Mouse (Mus musculus) MEL (cell line): Measurements from ENCODE around the gene Myt1l.

Source experiments
- CHD1 ChIP-seq: IDR thresholded peaks from 2 replicates; pipeline ENCODE4 v1.6.1; 2012; ENCODE audit warnings: low read depth, mild to moderate bottlenecking, inconsistent platforms, low read length, improper control_type of control experiment
- CTCF ChIP-seq, 3 experiments: IDR thresholded peaks in 2 of 3; conservative IDR thresholded peaks in 1 of 3; 2 replicates each; pipeline ENCODE4 v1.5.1; 2011 to 2012; ENCODE audit warnings: low read length in 3 of 3, low read depth in 2 of 3, mild to moderate bottlenecking in 2 of 3, improper control_type of control experiment in 1 of 3, inconsistent platforms in 1 of 3, mixed read lengths in 1 of 3, moderate library complexity in 1 of 3; ENCODE audit not compliant: control insufficient read depth in 1 of 3, insufficient read depth in 1 of 3, poor library complexity in 1 of 3, severe bottlenecking in 1 of 3
- MAX ChIP-seq: IDR thresholded peaks from 2 replicates; pipeline ENCODE4 v1.6.1; 2011; ENCODE audit warnings: low read length, improper control_type of control experiment
- MXI1 ChIP-seq: IDR thresholded peaks from 2 replicates; pipeline ENCODE4 v1.6.1; 2011; ENCODE audit warnings: mild to moderate bottlenecking, low read depth, low read length, improper control_type of control experiment
- POLR2A ChIP-seq, 2 experiments: IDR thresholded peaks; 2 replicates each; pipeline ENCODE4 v1.6.1; 2011 to 2012; ENCODE audit warnings: low read length in 2 of 2, mild to moderate bottlenecking in 2 of 2, control low read depth in 1 of 2, improper control_type of control experiment in 1 of 2, low read depth in 1 of 2, moderate library complexity in 1 of 2; ENCODE audit not compliant: control insufficient read depth in 1 of 2, insufficient read depth in 1 of 2, poor library complexity in 1 of 2
- ZMIZ1 ChIP-seq: IDR thresholded peaks from 2 replicates; pipeline ENCODE4 v1.6.1; 2012; ENCODE audit warnings: low read depth, mild to moderate bottlenecking, inconsistent platforms, low read length, improper control_type of control experiment, moderate library complexity
- ZNF384 ChIP-seq: IDR thresholded peaks from 2 replicates; pipeline ENCODE4 v1.6.1; 2012; ENCODE audit warnings: low read depth, mild to moderate bottlenecking, inconsistent platforms, low read length, improper control_type of control experiment

- TF ChIP-seq CHD1 (no peak), CTCF (IDR thresholded peaks at IDR 0.05 in 2 of 3, conservative IDR thresholded peaks at IDR 0.05 in 1 of 3; ENCODE audit: control insufficient read depth in 1 of 3, insufficient read depth in 1 of 3, low read depth in 2 of 3, low read length in 3 of 3, poor library complexity in 1 of 3, severe bottlenecking in 1 of 3) (no peak), POLR2A (IDR thresholded peaks at IDR 0.05; ENCODE audit: control insufficient read depth in 1 of 2, insufficient read depth in 1 of 2, low read depth in 1 of 2, low read length in 2 of 2, poor library complexity in 1 of 2) (no peak), ZMIZ1 (no peak), MXI1 (no peak), MAX (no peak), ZNF384 (no peak)
Measured at GRCm38 (mm10) chr12:29873281-29873772, 345.1 kb downstream of the Myt1l start.
